Mouse (Mus musculus) neural tube, embryonic 13.5 days (tissue): ENCODE measurements at regions not wholly inside any gene's neighbourhood (a gene's known extent, or its start where the extent isn't known, plus 50 kb on each side); places are given as distances from the start of the nearest gene placed in this dataset.
A peak's percentile ranks its signal among the peaks of the same experiment; 100 is the strongest.

Source experiments
- ATAC-seq: fragments of 200-750 bp; cut with Nextera tagmentation; 2 replicates; pipeline ENCODE4 v1.8.0; 2017; ENCODE audit warnings: low read depth, mild to moderate bottlenecking, moderate TSS enrichment, moderate library complexity
- H3K27ac ChIP-seq: fragments of 300-500 bp; sonication (generic); replicated peaks from 2 replicates; pipeline ENCODE4 v1.5.1; 2015; ENCODE audit warnings: moderate library complexity, mild to moderate bottlenecking, inconsistent platforms
- H3K27me3 ChIP-seq: fragments of 300-500 bp; sonication (generic); 2 replicates; pipeline ENCODE4 v1.6.1; 2015; ENCODE audit warnings: mild to moderate bottlenecking, inconsistent platforms
- H3K36me3 ChIP-seq: fragments of 300-500 bp; sonication (generic); 2 replicates; pipeline ENCODE4 v1.6.1; 2015; ENCODE audit warnings: mild to moderate bottlenecking, inconsistent platforms
- H3K4me1 ChIP-seq: fragments of 300-500 bp; sonication (generic); replicated peaks from 2 replicates; pipeline ENCODE4 v1.6.1; 2015; ENCODE audit warnings: inconsistent platforms
- H3K4me2 ChIP-seq: fragments of 300-500 bp; sonication (generic); 2 replicates; pipeline ENCODE4 v1.6.1; 2015; ENCODE audit warnings: inconsistent platforms, mild to moderate bottlenecking, moderate library complexity
- H3K4me3 ChIP-seq: fragments of 300-500 bp; sonication (generic); 2 replicates; pipeline ENCODE4 v1.5.1; 2015; ENCODE audit warnings: mild to moderate bottlenecking, inconsistent platforms
- H3K9ac ChIP-seq: fragments of 300-500 bp; sonication (generic); 2 replicates; pipeline ENCODE4 v1.6.1; 2015; ENCODE audit warnings: moderate library complexity, mild to moderate bottlenecking, inconsistent platforms
- H3K9me3 ChIP-seq: fragments of 300-500 bp; sonication (generic); 2 replicates; pipeline ENCODE4 v1.6.1; 2016; ENCODE audit warnings: inconsistent platforms
- WGBS: fragments of 180-500 bp; shearing (Covaris S2); methylation state at CpG from one replicate; pipeline ENCODE4 v1.1.7; 2015; 5-methylcytosine and 5-hydroxymethylcytosine counted together

DNA sequence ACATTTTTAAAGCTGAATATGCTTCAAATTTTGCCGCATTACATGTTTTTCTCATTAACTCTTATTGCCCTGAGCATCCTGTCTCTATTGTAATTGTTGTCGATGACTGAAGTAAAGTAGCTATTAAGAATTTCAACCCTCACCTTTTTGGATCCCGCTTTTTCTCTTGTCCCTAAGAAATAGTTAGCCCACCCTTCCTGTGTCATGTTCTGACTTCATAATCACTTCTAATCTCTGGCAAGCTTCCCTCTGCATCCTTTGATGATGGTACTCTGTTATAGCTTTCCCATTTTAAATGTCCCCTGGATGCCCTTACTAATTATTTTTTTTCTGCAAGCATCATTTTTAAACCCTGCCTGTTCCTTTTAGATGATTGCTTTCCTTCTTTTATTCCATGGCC, 191.3 kb downstream of the Cxxc4 start:
- Histone ChIP-seq H3K4me3 (no peak overlapping the region), H3K27me3 (no peaks in the 10 kb centered on the region), H3K36me3 (no peaks in the 10 kb centered on the region), H3K4me1 (no peaks in the 10 kb centered on the region), H3K9me3 (no peaks in the 10 kb centered on the region), H3K27ac (no peak overlapping the region), H3K4me2 (no peak overlapping the region), H3K9ac (no peak overlapping the region)
- 82% methylated on average over 3 of the region's 3 CpGs for WGBS
- no peak for ATAC-seq

DNA sequence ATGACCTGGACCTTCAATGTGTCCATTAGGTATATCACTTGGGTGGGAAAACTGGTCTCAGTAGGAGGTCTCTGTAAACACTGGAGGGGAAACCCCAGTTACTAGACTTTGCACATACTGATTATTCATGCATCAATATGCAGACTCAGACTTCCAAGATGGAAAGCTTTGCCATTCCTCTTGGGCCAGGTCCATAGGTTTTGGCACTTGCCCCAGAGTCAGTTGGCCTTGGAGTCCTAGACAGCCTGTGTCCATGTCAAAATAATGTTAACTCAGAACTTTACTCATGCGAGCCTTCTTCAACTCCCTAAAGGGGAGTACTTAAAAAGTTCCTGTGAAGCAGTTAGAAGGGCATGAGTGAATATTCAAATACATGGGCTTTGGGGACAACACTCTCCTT, 230.3 kb downstream of the Cxxc4 start:
- Histone ChIP-seq H3K4me1 (peaks cover 9% of the 10 kb centered on the region; the same call in 1 of the 2 replicates), H3K9me3 (no peaks in the 10 kb centered on the region), H3K4me3 (no peak overlapping the region), H3K9ac (no peak overlapping the region), H3K4me2 (no peak overlapping the region), H3K27me3 (no peaks in the 10 kb centered on the region), H3K36me3 (no peaks in the 10 kb centered on the region), H3K27ac (no peak overlapping the region)
- 93% methylated on average over 1 of the region's 1 CpGs for WGBS
- no peak for ATAC-seq

DNA sequence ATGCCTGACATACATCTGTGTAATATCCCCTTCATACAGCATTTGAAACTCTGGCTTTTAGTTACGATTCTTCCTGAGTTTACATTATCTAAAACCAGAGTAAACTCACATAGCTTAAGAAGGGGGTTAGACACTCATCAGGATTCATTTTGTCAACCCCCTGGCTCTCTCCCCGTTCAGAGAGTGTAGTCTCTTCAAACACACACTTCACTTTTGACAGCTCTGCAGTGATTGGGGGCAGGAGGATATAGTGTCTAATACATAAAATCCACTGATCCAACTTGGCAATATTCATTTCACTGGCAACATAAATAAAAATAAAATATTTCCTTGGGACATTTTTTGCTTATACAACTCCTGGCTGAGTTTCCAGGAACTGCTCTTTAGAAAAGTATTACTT, 251.0 kb downstream of the Cxxc4 start:
- H3K27me3 ChIP-seq: no peaks in the 10 kb centered on the region
- H3K4me3 ChIP-seq: no peak overlapping the region
- no peaks in the 10 kb centered on the region for H3K4me1 ChIP-seq
- H3K27ac ChIP-seq: no peak overlapping the region
- no peaks in the 10 kb centered on the region for H3K36me3 ChIP-seq
- ATAC-seq: no peak
- no peaks in the 10 kb centered on the region for H3K9me3 ChIP-seq
- H3K9ac ChIP-seq: no peak overlapping the region
- H3K4me2 ChIP-seq: no peak overlapping the region
- 76% methylated on average over 2 of the region's 2 CpGs for WGBS

DNA sequence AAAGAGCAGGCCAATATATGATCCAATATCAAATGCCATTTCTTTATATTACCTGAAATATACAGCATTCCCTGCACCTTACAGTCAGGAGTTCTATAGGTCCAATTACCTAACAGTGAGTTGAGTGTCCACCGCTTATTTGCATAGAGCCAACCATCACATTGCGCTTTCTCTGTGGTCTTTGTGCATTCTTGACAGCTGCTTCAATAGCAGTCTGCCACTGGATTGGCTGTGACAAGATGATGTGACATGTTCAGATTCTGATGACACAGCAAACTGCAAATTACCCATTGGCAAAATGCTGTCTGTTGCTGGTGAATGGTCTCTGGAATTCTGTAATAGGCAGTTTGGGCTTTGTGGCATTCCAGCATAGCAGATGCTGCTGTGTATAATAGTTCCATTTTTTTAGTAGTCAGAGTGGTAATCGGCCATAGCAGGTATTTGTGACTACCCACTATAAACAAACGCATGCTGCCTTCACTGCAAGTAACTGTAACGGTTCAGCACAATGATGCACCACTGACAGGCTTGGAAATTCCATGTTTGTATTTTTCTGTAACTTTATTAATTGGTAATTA, 253.8 kb downstream of the Cxxc4 start:
- Histone ChIP-seq H3K4me2 (no peak overlapping the region), H3K36me3 (no peaks in the 10 kb centered on the region), H3K4me1 (no peaks in the 10 kb centered on the region), H3K9ac (no peak overlapping the region), H3K27me3 (no peaks in the 10 kb centered on the region), H3K27ac (no peak overlapping the region), H3K4me3 (no peak overlapping the region), H3K9me3 (no peaks in the 10 kb centered on the region)
- peak; percentile 50; the same call in 1 of the 2 replicates for ATAC-seq
- WGBS: 79% methylated on average over 5 of the region's 5 CpGs

DNA sequence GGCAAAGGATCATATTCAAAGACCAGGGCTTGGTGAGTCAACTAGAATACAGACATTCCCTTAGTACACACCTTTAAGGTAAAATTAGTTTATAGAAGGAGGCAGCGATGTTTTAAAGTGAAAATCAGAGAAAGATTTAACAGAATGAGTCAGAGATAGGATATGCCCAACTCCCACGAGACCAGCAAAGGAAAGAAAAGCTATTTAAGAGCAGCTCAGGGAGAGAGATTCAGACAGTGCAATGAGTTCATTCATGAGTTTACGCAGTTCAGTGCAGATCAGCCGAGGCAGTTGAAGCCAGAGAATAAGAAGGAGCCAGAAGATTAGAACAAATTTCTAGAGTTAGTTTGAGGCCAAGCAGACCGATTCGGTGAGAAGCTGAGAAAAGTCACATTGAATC, 273.4 kb downstream of the Cxxc4 start:
- H3K4me2 ChIP-seq: no peak overlapping the region
- no peaks in the 10 kb centered on the region for H3K4me1 ChIP-seq
- H3K9me3 ChIP-seq: no peaks in the 10 kb centered on the region
- no peaks in the 10 kb centered on the region for H3K36me3 ChIP-seq
- no peak for ATAC-seq
- no peak overlapping the region for H3K27ac ChIP-seq
- H3K27me3 ChIP-seq: no peaks in the 10 kb centered on the region
- 82% methylated on average over 6 of the region's 6 CpGs for WGBS
- no peak overlapping the region for H3K9ac ChIP-seq
- H3K4me3 ChIP-seq: no peak overlapping the region

DNA sequence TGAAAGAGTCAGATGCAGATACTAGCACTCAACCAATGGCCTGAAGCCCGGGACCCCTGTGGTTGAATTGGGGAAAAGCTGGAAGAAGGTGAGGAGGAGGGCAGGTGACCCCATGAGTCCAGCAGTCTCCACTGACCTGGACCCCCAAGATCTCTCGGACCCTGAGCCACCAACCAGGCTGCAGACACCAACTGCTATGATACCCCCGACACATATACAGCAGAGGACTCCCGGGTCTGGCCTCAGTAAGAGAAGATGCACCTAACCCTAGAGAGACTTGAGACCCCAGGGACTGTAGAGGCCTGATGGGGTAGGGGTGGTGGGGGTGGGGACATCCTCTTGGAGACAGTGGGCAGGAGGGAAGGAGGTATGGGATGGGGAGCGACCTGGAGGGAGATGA, 289.5 kb downstream of the Cxxc4 start:
- Histone ChIP-seq H3K4me3 (no peak overlapping the region), H3K9ac (no peak overlapping the region), H3K36me3 (no peaks in the 10 kb centered on the region), H3K27ac (no peak overlapping the region), H3K9me3 (no peaks in the 10 kb centered on the region), H3K4me1 (no peaks in the 10 kb centered on the region), H3K27me3 (no peaks in the 10 kb centered on the region), H3K4me2 (no peak overlapping the region)
- 81% methylated on average over 5 of the region's 5 CpGs for WGBS
- no peak for ATAC-seq

DNA sequence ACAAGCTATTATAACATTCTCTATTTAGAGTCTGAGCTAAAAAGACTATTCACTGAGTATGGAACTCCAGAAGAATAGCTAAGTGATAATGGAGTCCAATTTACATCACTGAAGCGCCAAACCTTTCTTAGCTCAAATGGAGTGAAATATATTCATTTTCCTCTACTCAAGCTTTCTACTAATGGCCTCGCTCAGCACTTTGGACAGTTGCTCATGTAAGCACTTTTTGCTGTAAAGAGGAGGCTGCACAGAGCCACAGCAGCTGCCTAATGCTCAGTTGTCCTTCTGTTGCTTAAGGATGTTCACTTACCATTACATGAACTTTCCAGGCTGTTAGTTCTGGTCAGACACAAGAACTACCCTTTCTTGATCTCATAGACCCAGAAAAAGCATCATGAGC, 268.7 kb upstream of the Tacr3 start:
- no peaks in the 10 kb centered on the region for H3K9me3 ChIP-seq
- H3K4me1 ChIP-seq: no peaks in the 10 kb centered on the region
- no peak overlapping the region for H3K4me3 ChIP-seq
- 75% methylated on average over 2 of the region's 2 CpGs for WGBS
- H3K4me2 ChIP-seq: no peak overlapping the region
- H3K9ac ChIP-seq: no peak overlapping the region
- H3K36me3 ChIP-seq: no peaks in the 10 kb centered on the region
- H3K27ac ChIP-seq: no peak overlapping the region
- no peak for ATAC-seq
- H3K27me3 ChIP-seq: no peaks in the 10 kb centered on the region

DNA sequence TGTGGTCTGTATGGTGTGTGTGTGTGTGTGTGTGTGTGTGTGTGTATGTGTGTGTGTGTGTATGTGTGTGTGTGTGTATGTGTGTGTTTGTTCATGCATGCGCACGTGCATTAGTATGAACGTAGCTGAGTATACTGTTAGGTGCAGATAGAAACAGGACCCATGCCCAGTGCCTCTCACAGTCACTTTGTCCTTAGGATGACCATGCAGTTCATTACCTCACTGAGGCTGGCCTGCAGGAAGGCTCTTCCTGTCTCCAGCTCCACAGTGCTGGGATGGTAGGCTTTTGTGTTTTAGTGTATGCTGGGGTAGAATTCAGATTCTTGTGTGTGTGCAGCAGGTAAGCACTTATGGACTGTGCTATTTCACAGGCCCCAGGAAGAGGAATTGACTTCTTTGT, 250.0 kb upstream of the Tacr3 start:
- Histone ChIP-seq H3K4me2 (no peak overlapping the region), H3K9ac (no peak overlapping the region), H3K36me3 (no peaks in the 10 kb centered on the region), H3K27ac (no peak overlapping the region), H3K9me3 (no peaks in the 10 kb centered on the region), H3K4me1 (no peaks in the 10 kb centered on the region), H3K4me3 (no peak overlapping the region), H3K27me3 (no peaks in the 10 kb centered on the region)
- ATAC-seq: no peak
- WGBS: 97% methylated on average over 3 of the region's 3 CpGs

DNA sequence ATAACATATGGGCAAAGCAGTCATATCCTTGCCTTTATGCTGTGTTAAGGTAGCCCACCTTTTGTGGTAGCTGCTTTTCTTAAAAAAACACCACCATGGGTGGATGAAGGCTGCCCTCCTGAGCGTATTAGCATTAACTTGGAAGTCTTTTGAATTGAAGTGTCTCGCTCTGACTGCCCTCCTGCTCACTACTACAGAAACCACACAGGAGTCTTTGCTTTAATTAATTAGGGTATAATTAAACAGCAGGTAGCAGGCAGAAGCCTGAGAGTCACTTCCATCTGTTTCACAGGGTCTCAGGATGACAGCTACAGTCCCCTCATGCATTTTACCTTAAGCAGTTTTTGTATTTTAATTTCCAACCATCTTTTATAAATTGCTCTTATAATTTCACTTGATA, 240.2 kb upstream of the Tacr3 start:
- H3K4me3 ChIP-seq: no peak overlapping the region
- no peak overlapping the region for H3K27ac ChIP-seq
- no peak overlapping the region for H3K9ac ChIP-seq
- H3K36me3 ChIP-seq: no peaks in the 10 kb centered on the region
- WGBS: 12% methylated on average over 2 of the region's 2 CpGs
- H3K9me3 ChIP-seq: no peaks in the 10 kb centered on the region
- H3K4me2 ChIP-seq: no peak overlapping the region
- no peaks in the 10 kb centered on the region for H3K4me1 ChIP-seq
- 0 out of 2 replicates have a peak, but pooled peaks have one; percentile 23 for ATAC-seq
- no peaks in the 10 kb centered on the region for H3K27me3 ChIP-seq

DNA sequence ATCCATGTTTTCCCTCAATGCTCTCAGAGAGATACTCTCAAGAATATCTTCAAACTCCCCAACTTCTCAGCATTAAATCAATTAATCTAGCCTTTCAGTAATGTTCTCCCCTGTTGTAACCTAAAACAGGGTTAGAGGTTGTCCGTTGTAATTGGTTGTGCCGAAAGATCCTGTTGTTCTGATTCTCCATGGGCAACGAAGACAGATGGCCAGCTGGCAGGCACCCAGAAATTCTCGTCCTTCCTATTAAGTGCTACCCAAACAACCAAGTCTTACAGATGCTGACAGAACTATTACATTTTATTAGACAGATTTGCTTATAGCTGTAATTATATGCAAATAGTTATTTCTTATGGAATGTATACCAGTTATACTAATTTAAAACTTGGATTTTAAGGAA, 225.9 kb upstream of the Tacr3 start:
- Histone ChIP-seq H3K9ac (no peak overlapping the region), H3K9me3 (no peaks in the 10 kb centered on the region), H3K4me3 (no peak overlapping the region), H3K4me2 (no peak overlapping the region), H3K27ac (no peak overlapping the region), H3K36me3 (no peaks in the 10 kb centered on the region), H3K27me3 (no peaks in the 10 kb centered on the region), H3K4me1 (peaks cover 13% of the 10 kb centered on the region)
- WGBS: 24% methylated on average over 4 of the region's 4 CpGs
- no peak for ATAC-seq

DNA sequence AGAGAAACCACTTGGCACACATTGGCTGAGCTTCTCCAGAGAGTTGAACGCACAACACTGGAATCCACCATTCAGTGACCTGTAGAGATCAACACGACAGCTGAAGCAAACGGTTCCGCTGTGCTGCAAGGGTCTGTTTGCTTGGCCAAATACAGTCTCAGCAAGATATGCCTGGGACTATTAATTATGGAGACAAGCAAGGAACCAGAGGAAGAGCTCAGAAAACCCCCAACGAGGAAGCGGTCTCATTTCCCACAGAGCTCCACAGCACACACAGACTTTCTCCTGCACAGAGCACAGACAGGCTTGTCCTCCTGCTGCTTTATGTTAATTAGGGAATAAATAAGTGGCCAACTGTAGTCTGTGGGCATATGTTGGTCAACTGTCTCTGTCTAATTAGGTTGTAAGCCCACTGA, 223.4 kb upstream of the Tacr3 start:
- Histone ChIP-seq H3K4me2 (peak overlapping the region; percentile 32), H3K36me3 (no peaks in the 10 kb centered on the region), H3K4me1 (peaks cover 13% of the 10 kb centered on the region), H3K9ac (no peak overlapping the region), H3K4me3 (no peak overlapping the region), H3K27ac (peak overlapping the region; percentile 47), H3K9me3 (no peaks in the 10 kb centered on the region), H3K27me3 (no peaks in the 10 kb centered on the region)
- ATAC-seq: peak; percentile 93
- 25% methylated on average over 6 of the region's 6 CpGs for WGBS

DNA sequence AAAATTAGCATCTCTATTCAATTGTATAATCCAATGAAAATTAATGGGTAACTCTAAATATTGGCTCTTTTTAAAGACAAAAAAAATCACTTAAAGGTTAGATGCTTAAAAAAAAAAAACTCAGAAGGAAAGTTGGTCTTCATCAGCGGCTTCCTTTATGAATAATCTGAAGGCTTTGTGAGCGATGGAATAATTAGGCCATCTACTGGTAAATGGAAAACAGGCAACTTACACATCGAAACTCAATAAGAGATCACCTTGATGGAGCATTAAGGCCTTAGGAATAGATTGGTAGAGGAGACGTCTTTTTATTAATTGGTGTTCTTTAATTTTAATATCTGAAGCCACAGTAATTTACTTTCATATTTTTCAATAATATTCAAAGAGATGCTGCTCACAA, 218.6 kb upstream of the Tacr3 start:
- Histone ChIP-seq H3K4me1 (peaks cover 11% of the 10 kb centered on the region), H3K4me2 (no peak overlapping the region), H3K9ac (no peak overlapping the region), H3K27ac (no peak overlapping the region), H3K27me3 (no peaks in the 10 kb centered on the region), H3K4me3 (no peak overlapping the region), H3K36me3 (no peaks in the 10 kb centered on the region), H3K9me3 (no peaks in the 10 kb centered on the region)
- WGBS: 82% methylated on average over 4 of the region's 4 CpGs
- ATAC-seq: no peak

DNA sequence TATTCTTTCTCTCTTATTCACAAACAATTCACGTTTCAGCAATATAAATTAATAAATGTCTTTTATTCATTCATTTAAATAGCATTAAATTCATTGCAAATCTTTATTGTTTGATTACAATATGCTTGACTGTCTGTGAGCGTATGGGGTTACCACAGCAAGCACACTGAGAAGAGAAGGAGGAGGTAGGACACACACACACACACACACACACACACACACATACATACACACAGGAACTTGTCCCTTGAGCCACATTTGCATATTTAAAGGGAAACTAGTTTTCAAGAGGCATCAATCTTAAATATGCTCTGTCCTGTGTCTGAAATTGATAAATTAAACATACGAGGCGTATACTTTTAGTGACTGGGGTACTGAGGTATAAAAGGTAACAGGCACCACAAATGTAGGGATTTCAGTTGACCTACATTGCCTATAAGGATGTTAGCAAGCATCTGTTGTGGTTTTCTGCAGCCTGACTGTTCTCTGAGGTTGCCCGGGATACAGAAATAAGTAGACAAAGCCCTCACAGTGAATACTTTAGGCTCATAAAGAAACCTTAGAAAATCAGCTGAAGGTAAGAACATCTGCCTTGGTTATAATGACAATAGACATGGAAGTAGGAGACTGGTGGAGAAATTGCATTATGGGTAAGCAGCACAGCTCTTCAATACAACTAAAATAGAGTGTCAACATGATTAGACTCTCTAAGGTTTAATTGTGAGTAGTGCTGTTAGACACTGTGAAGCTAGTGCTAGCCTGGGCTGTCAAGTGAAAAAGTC, 217.1 kb upstream of the Tacr3 start:
- ATAC-seq: 0 out of 2 replicates have a peak, but pooled peaks have one; percentile 59
- H3K36me3 ChIP-seq: no peaks in the 10 kb centered on the region
- no peaks in the 10 kb centered on the region for H3K9me3 ChIP-seq
- 0 out of 2 replicates have a peak, but pooled peaks cover 6% of the 10 kb centered on the region for H3K4me1 ChIP-seq
- no peaks in the 10 kb centered on the region for H3K27me3 ChIP-seq
- no peak overlapping the region for H3K4me2 ChIP-seq
- H3K27ac ChIP-seq: no peak overlapping the region
- no peak overlapping the region for H3K9ac ChIP-seq
- WGBS: 43% methylated on average over 5 of the region's 5 CpGs
- H3K4me3 ChIP-seq: no peak overlapping the region
